Mouse (Mus musculus) embryonic facial prominence, embryonic 12.5 days (tissue): ENCODE data around the gene Upf3a. TPM values are rescaled to one million over a fixed set of nuclear protein-coding genes. Genes with fewer than 3 reads are reported as not detected.
A peak's percentile ranks its signal among the peaks of the same experiment; 100 is the strongest.
"Not testable (repeated sequence)": the region's sequence is repeated elsewhere in the genome, so short reads cannot be mapped to it uniquely, and the experiment has no call there.

ENCODE experiments used
- ATAC-seq: fragments of 200-750 bp; cut with Nextera tagmentation; 2 replicates; pipeline ENCODE4 v1.8.0; 2017; ENCODE audit not compliant: insufficient number of reproducible peaks, insufficient read depth, low FRiP score, low TSS enrichment
- H3K27ac ChIP-seq: fragments of 300-500 bp; sonication (generic); 2 replicates; pipeline ENCODE4 v1.5.1; 2016; ENCODE audit warnings: mild to moderate bottlenecking
- H3K27me3 ChIP-seq: fragments of 300-500 bp; sonication (generic); 2 replicates; pipeline ENCODE4 v1.6.1; 2016; ENCODE audit warnings: mild to moderate bottlenecking, moderate library complexity
- H3K36me3 ChIP-seq: fragments of 300-500 bp; sonication (generic); 2 replicates; pipeline ENCODE4 v1.6.1; 2016; ENCODE audit warnings: mild to moderate bottlenecking
- H3K4me1 ChIP-seq: fragments of 300-500 bp; sonication (generic); 2 replicates; pipeline ENCODE4 v1.6.1; 2016
- H3K4me2 ChIP-seq: fragments of 300-500 bp; sonication (generic); replicated peaks from 2 replicates; pipeline ENCODE4 v1.6.1; 2016; ENCODE audit warnings: mild to moderate bottlenecking, moderate library complexity
- H3K4me3 ChIP-seq: fragments of 300-500 bp; sonication (generic); 2 replicates; pipeline ENCODE4 v1.5.1; 2016; ENCODE audit warnings: mild to moderate bottlenecking
- H3K9ac ChIP-seq: fragments of 300-500 bp; sonication (generic); 2 replicates; pipeline ENCODE4 v1.6.1; 2016; ENCODE audit warnings: mild to moderate bottlenecking, moderate library complexity
- H3K9me3 ChIP-seq: fragments of 300-500 bp; sonication (generic); 2 replicates; pipeline ENCODE4 v1.6.1; 2016; ENCODE audit warnings: mild to moderate bottlenecking, moderate library complexity
- WGBS: fragments of 180-500 bp; shearing (Covaris S2); methylation state at CpG from one replicate; pipeline ENCODE4 v1.1.7; 2016; 5-methylcytosine and 5-hydroxymethylcytosine counted together
- polyA plus RNA-seq: library from polyadenylated mRNA; unstranded; fragments of >200 nt; fragmentation: Nextera tagmentation; extraction: Ambion mirVana; gene quantifications from 2 replicates; pipeline ENCODE4 v1.2.1, GENCODE M21; 2016

Gene Upf3a
- 45.7 and 49.7 TPM in 2 replicates for polyA plus RNA-seq

DNA sequence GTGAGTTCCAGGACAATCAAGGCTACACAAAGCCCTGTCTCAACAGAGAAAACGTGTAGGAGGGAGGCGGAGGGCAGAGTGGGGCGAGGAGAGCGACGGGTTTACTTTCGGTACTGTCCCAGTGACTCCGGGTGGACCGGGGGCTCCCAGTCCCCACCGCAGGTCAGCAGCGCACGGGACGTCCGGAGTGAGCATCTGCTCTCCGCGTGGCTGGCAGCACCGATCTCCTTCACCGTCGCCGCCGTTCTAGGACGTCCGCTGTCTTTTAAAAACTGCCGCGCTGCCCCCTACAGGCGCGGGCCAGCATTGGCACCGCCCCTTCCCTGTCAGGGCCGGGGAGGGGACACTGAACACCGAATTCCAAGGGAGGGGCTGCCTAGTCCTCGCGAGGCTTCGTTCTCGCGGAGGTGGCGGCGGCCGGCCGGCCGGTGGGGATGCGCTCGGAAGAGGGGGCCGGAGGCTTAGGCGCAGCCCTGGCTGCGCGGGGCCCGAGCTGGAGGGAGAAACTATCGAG, at the start of gene Upf3a:
Gene Upf3a (plus strand): TSS at position 366 of the 514 bp plus-strand sequence.
- peak within 1 kb of the TSS; percentile 98 for H3K27ac ChIP-seq

DNA sequence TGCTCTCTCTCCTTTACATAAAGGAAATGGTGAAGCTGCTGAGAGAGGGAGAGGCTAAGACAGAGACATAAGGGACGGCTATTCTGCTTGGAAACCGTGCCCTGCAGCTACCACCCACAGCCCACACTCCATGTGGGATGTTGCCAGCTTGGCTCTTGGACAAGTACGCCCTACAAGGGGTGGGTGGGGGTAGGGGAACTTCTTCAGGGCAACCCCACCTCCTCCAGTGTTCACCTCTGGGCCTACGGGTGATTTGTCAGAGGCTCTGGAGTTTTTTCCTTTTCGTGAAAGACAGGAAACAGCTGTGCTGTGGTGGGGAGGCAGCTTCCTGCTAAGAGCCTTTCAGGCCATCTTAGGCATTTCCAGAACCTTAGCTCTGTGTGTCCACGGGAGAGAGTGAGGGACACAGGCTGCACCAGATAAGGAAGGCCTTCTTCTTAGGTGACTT, 45.1 kb upstream of the Upf3a start:
- Histone ChIP-seq H3K9ac (no peak overlapping the region), H3K36me3 (no peaks in the 10 kb centered on the region), H3K27ac (0 out of 2 replicates have a peak overlapping the region, but pooled peaks have one; percentile 18), H3K27me3 (no peaks in the 10 kb centered on the region), H3K4me3 (no peak overlapping the region), H3K9me3 (no peaks in the 10 kb centered on the region), H3K4me1 (peaks cover 3% of the 10 kb centered on the region; the same call in 1 of the 2 replicates), H3K4me2 (no peak overlapping the region)
- no peak for ATAC-seq
- 30% methylated on average over 6 of the region's 6 CpGs for WGBS

More for the DNA sequence above, at the start of gene Upf3a:
- Histone ChIP-seq H3K36me3 (peaks cover 35% of the 10 kb centered on the region), H3K4me1 (peaks cover 13% of the 10 kb centered on the region), H3K9ac (peak within 1 kb of the TSS; percentile 89), H3K9me3 (no peaks in the 10 kb centered on the region), H3K4me2 (peak within 1 kb of the TSS; percentile 79), H3K4me3 (peak within 1 kb of the TSS; percentile 67), H3K27me3 (no peaks in the 10 kb centered on the region)
- ATAC-seq, result peak; percentile 89
- WGBS, result under 1% methylated on average over 46 of the region's 47 CpGs

DNA sequence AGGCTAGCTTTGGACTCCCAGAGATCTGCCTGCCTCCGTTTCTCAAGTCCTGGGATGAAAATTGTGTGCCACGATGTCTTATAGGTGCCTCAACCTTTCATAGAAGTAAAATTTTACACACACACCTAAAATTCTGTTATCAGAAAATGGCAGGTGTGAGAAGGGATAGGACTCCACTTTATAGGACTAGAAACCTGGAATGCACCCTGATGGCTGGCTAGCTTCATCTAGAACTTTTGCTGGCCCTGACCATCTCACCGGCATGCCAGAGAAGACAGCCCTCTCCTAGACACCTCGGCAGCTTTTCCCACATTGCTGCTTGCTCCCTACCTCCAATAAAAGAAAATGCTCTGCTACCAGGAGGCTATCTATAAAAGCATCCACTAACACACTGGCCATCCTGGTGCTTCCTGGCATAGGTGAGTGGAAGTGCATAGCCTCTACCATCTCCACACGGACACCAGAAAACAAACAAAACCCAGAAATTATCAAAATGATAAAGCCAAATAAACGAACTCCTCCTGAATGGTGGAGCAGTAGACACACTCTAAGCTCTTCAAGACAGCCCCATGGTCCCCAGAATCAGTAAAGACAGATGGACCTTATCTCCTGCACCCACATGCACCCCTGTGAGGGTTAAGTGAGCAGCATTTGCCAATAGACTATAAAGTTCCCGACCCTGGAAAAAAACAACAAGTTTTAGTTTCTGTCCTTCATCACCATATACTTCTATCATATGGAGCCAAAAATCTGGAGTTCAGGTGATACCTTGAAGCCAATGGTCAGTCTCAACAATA, 44.4 kb upstream of the Upf3a start:
- Histone ChIP-seq H3K36me3 (no peaks in the 10 kb centered on the region), H3K27me3 (no peaks in the 10 kb centered on the region), H3K4me3 (no peak overlapping the region), H3K4me1 (peaks cover 3% of the 10 kb centered on the region; the same call in 1 of the 2 replicates), H3K9ac (no peak overlapping the region), H3K4me2 (no peak overlapping the region), H3K9me3 (no peaks in the 10 kb centered on the region), H3K27ac (0 out of 2 replicates have a peak overlapping the region, but pooled peaks have one; percentile 18)
- no peak for ATAC-seq
- 85% methylated on average over 7 of the region's 7 CpGs for WGBS

DNA sequence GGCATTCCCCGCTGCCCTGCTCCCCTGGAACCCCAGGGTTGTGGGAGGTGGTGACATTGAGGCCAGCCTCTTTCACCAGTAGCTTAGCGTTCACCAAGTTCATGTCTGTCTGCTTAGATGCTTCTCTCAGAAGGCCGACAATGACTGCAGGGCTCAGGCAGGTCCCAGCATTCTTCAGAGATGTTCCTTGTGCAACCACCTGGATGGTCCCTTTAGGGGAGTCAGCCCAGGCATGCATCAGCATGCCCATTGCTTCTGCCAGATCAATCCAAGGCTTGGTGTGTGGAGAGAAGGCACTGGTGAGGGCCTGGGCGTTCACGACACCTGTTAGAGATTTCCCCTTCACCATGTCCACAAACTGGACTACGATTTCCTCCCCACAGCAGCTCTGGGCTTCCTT, 39.2 kb upstream of the Upf3a start:
- H3K36me3 ChIP-seq, H3K4me1 ChIP-seq, H3K9me3 ChIP-seq, H3K4me3 ChIP-seq, ATAC-seq, H3K27me3 ChIP-seq, H3K27ac ChIP-seq, H3K9ac ChIP-seq, H3K4me2 ChIP-seq: not testable (repeated sequence)
- WGBS, result 88% methylated on average over 6 of the region's 6 CpGs

DNA sequence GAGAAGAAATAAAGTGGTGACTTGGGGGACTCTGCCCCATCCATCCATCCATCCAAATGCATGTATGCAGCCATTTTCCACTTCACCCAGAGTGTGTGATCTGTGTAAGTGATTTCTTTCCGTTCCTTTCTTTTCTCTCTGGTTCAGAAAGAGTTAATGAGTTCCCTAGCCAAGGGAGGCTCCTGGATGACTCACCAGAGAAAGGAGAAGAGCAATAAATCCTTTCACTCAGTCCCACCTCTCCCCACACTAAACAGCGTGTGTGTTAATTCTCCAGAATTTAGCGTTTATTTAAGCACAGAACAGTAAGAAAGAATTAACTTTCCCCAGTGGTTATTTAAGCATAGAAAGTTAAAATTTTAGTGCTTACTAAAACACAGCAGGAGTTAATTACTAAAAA, 37.8 kb upstream of the Upf3a start:
- no peak overlapping the region for H3K9ac ChIP-seq
- no peak overlapping the region for H3K27ac ChIP-seq
- H3K27me3 ChIP-seq, result no peaks in the 10 kb centered on the region
- ATAC-seq, result no peak
- H3K4me1 ChIP-seq, result no peaks in the 10 kb centered on the region
- 28% methylated on average over 3 of the region's 3 CpGs for WGBS
- no peak overlapping the region for H3K4me2 ChIP-seq
- no peak overlapping the region for H3K4me3 ChIP-seq
- H3K9me3 ChIP-seq, result no peaks in the 10 kb centered on the region
- no peaks in the 10 kb centered on the region for H3K36me3 ChIP-seq

DNA sequence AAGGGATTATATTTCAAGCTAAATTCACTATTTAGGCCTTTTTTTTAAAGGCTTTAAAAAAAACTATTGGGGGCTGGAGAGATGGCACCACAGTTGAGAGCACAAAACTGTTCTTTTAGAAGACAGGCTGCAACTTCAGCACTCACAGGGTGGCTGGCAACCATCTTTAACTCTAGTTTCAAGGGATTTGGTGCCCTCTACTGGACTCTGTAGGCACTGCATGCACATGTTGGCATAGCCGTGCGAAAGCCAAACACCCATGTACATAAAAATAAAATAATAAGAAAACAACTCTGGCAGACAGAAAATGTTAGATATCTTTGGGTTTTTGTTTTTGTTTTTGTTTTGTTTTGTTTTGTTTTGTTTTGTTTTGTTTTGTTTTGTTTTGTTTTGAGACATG, 31.7 kb upstream of the Upf3a start:
- WGBS, result 16% methylated on average over 2 of the region's 2 CpGs
- H3K4me1 ChIP-seq, result peaks cover 3% of the 10 kb centered on the region
- H3K27me3 ChIP-seq, result no peaks in the 10 kb centered on the region
- ATAC-seq, result no peak
- H3K4me3 ChIP-seq, result no peak overlapping the region
- H3K9me3 ChIP-seq, result no peaks in the 10 kb centered on the region
- no peaks in the 10 kb centered on the region for H3K36me3 ChIP-seq
- no peak overlapping the region for H3K27ac ChIP-seq
- H3K9ac ChIP-seq, result no peak overlapping the region
- no peak overlapping the region for H3K4me2 ChIP-seq

DNA sequence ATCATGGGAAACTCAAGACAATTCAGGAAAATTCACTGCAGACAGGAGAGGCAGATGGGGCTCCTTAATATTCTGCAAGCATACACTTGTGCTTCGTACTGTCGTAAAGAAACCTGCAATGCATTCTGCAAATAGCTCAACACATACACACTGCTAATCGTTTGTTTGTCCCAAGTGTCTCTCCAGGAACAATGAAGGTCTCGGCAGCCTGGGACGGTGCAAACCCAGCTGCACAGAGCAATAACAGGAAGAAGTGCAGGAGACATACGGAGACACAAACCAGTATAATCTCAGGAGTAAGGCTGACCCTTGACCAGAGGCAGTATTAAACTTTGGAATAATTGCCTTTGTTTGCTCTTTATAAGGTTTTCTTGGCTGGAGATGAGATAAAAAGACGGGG, 28.9 kb upstream of the Upf3a start:
- Histone ChIP-seq H3K4me1 (peaks cover 10% of the 10 kb centered on the region), H3K4me3 (no peak overlapping the region), H3K27ac (no peak overlapping the region), H3K36me3 (peaks cover 6% of the 10 kb centered on the region), H3K9ac (no peak overlapping the region), H3K4me2 (no peak overlapping the region), H3K27me3 (no peaks in the 10 kb centered on the region), H3K9me3 (no peaks in the 10 kb centered on the region)
- WGBS, result 83% methylated on average over 7 of the region's 7 CpGs
- no peak for ATAC-seq

DNA sequence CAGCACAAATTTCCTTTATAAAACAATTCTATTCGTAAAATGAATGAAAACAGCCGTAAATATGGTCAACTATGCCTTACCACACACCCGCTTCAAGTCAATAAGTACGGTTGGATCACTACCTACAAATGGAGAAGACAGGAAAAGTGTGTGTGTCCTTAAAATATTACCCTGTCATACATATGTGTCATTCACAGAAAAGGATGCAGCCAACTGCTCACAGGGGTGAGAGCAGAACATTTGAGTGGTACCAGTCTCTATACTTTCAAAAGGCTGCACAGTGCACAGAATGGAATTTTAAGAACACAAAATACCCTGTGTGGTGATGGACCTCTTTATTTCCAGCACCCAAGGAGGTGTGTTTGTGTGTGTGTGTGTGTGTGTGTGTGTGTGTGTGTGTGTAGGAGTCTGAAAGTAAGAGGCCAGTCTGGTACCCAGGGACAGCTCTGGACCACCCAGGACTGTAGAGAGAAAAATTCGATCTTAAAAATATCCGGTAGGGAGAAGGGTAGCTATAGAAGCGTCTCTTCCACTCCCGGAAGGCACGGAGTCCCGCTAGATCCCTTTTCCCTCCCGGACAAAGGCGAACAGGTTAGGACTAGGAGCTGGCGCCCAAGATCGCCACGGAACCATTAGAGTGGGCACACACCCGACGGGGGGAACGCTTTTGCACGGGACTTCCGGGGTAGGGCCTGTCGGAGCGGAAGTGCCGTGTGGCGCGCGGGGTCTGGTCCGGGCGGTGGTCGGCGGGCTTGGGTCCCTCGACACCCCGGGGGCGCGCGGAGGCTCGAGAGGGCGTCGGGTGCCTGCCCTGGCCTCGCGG, 28.2 kb upstream of the Upf3a start, which contains the start of gene Cdc16:
Gene Cdc16 (plus strand): TSS at position 695 of the 823 bp plus-strand sequence.
- Histone ChIP-seq H3K36me3 (peaks cover 11% of the 10 kb centered on the region), H3K4me3 (peak within 1 kb of the TSS; percentile 87), H3K9ac (peak within 1 kb of the TSS; percentile 89), H3K9me3 (no peaks in the 10 kb centered on the region), H3K27ac (peak within 1 kb of the TSS; percentile 67), H3K4me1 (peaks cover 10% of the 10 kb centered on the region), H3K4me2 (peak within 1 kb of the TSS; percentile 86), H3K27me3 (no peaks in the 10 kb centered on the region)
- WGBS, result 9% methylated on average over 40 of the region's 40 CpGs
- ATAC-seq, result peak; percentile 96

DNA sequence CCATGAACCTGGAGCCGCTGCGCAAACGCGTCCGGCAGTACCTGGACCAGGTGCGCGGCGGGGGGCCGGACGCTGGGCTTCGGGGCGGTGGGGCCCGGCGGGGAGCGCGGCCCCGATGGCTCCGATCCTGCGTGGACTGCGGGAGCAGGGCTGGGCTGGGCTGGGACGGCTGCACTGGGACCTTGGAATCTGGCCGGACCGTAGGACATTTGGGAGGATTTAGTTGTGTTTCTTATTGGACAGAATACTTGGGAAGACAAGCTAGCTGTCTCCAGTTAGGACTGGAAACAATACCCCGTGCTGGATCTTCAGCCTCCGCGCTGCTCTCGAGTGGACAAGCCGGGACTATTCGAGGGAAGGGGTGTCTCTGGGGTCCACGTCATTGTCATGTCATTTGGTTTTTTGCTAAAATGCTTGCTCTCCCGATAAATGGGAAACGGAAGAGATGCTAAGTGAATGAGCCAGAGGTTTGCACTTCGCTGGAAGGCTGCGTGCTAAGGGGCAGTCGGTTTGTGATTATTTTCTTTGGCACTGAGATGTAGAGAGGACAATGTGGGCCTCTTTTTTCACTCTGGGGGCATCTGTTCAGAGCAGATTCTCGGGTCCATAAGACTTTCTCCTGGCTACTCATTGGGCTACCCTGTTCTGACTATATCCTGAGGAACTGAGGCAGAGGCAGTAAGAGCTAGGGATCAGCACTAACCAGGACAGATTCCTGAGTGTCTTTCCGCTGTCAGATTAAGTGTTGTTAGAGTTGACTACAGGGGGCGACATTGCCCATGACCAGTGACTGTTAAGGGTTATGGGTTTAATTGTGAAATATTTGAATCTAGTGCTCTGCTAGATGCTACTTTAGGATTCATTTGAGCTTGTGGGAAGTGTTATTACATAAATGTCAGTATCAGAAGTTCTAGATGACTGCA, 27.3 kb upstream of the Upf3a start:
- peak overlapping the region; percentile 86 for H3K4me2 ChIP-seq
- ATAC-seq, result peak; percentile 62
- H3K9ac ChIP-seq, result peak overlapping the region; percentile 89
- under 1% methylated on average over 38 of the region's 38 CpGs for WGBS
- peaks cover 19% of the 10 kb centered on the region for H3K36me3 ChIP-seq
- H3K4me3 ChIP-seq, result peak overlapping the region; percentile 87
- H3K4me1 ChIP-seq, result peaks cover 10% of the 10 kb centered on the region
- no peaks in the 10 kb centered on the region for H3K9me3 ChIP-seq
- no peaks in the 10 kb centered on the region for H3K27me3 ChIP-seq
- H3K27ac ChIP-seq, result peak overlapping the region; percentile 67

DNA sequence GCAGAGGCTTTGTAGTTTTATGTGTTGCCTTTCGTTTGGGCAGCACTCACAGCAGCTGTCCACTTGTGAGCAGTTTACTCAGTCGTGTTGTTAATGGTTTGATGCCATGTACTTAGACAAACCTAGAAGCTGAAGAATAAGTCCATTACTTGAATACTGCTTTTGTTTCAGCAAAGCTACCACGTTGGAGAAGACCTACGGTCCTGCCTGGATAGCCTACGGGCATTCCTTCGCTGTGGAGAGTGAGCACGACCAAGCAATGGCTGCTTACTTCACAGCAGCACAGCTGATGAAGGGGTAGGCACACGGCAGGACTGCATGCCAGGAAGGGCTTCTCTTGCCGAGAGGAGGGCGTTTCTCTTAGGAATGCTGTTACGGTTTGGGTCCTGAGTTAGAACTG, 16.2 kb upstream of the Upf3a start:
- Histone ChIP-seq H3K27ac (no peak overlapping the region), H3K4me1 (no peaks in the 10 kb centered on the region), H3K4me2 (no peak overlapping the region), H3K27me3 (no peaks in the 10 kb centered on the region), H3K36me3 (peaks cover 86% of the 10 kb centered on the region), H3K9me3 (no peaks in the 10 kb centered on the region), H3K4me3 (no peak overlapping the region), H3K9ac (no peak overlapping the region)
- 86% methylated on average over 11 of the region's 11 CpGs for WGBS
- no peak for ATAC-seq

DNA sequence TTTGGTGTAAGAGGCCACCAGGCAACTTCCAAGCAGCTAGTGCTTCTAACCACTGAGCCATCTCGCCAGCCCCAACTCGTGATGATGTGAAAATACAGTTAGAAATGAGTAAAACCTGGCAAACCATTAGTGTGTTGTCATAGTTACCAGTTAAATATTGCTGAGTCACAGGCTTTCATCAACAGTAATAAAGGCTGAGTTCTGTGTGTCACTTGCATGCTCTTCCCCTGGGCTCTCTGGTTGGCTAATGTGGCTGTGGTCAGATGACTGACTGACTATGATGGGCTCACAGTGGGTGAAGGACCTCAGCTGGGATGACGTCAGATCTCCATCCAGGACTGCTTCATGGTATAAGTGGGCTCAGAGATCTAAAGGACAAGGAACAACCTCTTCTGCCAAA, 4.9 kb upstream of the Upf3a start:
- H3K36me3 ChIP-seq, result peaks cover 58% of the 10 kb centered on the region
- peaks cover 7% of the 10 kb centered on the region; the same call in 1 of the 2 replicates for H3K4me1 ChIP-seq
- H3K4me3 ChIP-seq, result no peak overlapping the region
- no peaks in the 10 kb centered on the region for H3K9me3 ChIP-seq
- no peak overlapping the region for H3K9ac ChIP-seq
- WGBS, result 82% methylated on average over 3 of the region's 3 CpGs
- no peak for ATAC-seq
- H3K27me3 ChIP-seq, result no peaks in the 10 kb centered on the region
- no peak overlapping the region for H3K4me2 ChIP-seq
- no peak overlapping the region for H3K27ac ChIP-seq
